Mouse (Mus musculus): ENCODE results near the gene Gm42791.

DNA sequence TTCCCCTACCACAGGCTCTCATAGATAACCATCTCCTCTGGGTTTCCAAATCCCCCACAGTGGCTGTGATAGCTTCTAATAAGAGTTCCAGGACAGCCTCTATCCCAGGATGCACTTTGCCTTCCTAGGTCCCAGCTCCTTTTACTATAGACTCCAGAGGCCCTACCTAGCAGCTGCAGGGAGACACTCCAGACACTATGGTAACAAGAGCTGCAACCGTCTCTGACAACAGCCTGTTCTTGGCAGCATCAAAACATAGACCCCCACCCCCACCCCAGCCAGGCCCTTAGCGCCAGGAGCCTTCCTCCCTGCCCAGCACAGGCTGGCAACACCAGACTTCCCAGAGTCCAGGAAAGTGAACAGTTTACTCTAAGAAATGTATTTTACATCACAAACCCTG, 8.2 kb upstream of the Gm42791 start:
- TF ChIP-seq CTCF (IDR thresholded peaks at IDR 0.05) (no peak), EP300 (IDR thresholded peaks at IDR 0.05) (no peak)

Measured in lung, postnatal 0 days (tissue).